Comparison of ENCODE assay signal across 8 mouse cellular contexts in genomic region chr5:118396004-118396725, GRCm38 (mm10).
DNase-seq lines count a peak whose midpoint lies in the region; ATAC-seq and TF ChIP-seq lines count a peak whose summit lies in the region.

No protein-coding gene starts in this region.

- no peak for TF ChIP-seq CTCF in cerebellum, adult 2 months (IDR thresholded peaks at IDR 0.05; ENCODE audit: borderline replicate concordance, insufficient read depth, low read depth, low read length)

- no peak overlapping the region for H3K27ac ChIP-seq in cerebellum, adult 2 months (ENCODE audit: insufficient read depth, low read length)
- H3K27ac ChIP-seq in lung, embryonic 15.5 days, result no peak overlapping the region

- no peak for TF ChIP-seq POLR2A in cerebellum, adult 2 months (IDR thresholded peaks at IDR 0.05; ENCODE audit: borderline replicate concordance, insufficient read depth, low read length)

- DNase-seq in cerebellum, adult 2 months, result peak; percentile 38 to 53
- DNase-seq in lung, postnatal 4 days, result no peak
- DNase-seq in heart, postnatal 4 days, result peak; percentile 42
- DNase-seq in ovary, postnatal 36 days (ENCODE audit: low spot score), result no peak
- no peak for DNase-seq in urinary bladder, postnatal 36 days (ENCODE audit: low spot score in 2 of 2)

- ATAC-seq in cerebellum, adult (ENCODE audit: insufficient number of reproducible peaks, low FRiP score, low TSS enrichment), result no peak; the same call in 1 of the 2 replicates
- ATAC-seq in lung, embryonic 15.5 days (ENCODE audit: borderline replicate concordance, extremely low read depth, low FRiP score, low TSS enrichment), result peak; percentile 55; the same call in 1 of the 2 replicates
- ATAC-seq in megakaryocyte progenitor cell, adult 5-6 weeks (replicated peaks; ENCODE audit: poor library complexity), result peak; percentile 74

- H3K4me1 ChIP-seq in cerebellum, adult 2 months (ENCODE audit: control insufficient read depth, insufficient read depth, low read length), result peaks cover 5% of the 10 kb centered on the region; the same call in 1 of the 2 replicates
- peaks cover 9% of the 10 kb centered on the region; the same call in 1 of the 2 replicates for H3K4me1 ChIP-seq in lung, embryonic 15.5 days

- no peaks in the 10 kb centered on the region for H3K36me3 ChIP-seq in lung, embryonic 15.5 days

- 8% methylated on average over 28 of the region's 28 CpGs for WGBS in cerebellum, adult 2 months
- 9% methylated on average over 28 of the region's 28 CpGs for WGBS in lung, embryonic 15.5 days

- H3K9me3 ChIP-seq in lung, embryonic 15.5 days, result no peaks in the 10 kb centered on the region

- no peak overlapping the region for H3K4me3 ChIP-seq in cerebellum, adult 2 months (replicated peaks; ENCODE audit: insufficient read depth, low read depth, low read length)
- peak overlapping the region; percentile 1; the same call in 1 of the 2 replicates for H3K4me3 ChIP-seq in lung, embryonic 15.5 days

- no peaks in the 10 kb centered on the region for H3K27me3 ChIP-seq in cerebellum, adult 2 months (ENCODE audit: control insufficient read depth, insufficient read depth, low read length)
- H3K27me3 ChIP-seq in lung, embryonic 15.5 days, result peaks cover 15% of the 10 kb centered on the region

- no peak overlapping the region for H3K9ac ChIP-seq in lung, embryonic 15.5 days

- peak overlapping the region; percentile 42 for H3K4me2 ChIP-seq in lung, embryonic 15.5 days

Comparison
In these comparisons a context has a peak if more than half of its experiments do, and no peak if none do; other contexts are left out.
1. DNase-seq: peak in cerebellum, adult 2 months (2 of 2) and heart, postnatal 4 days (single experiment); none in lung, postnatal 4 days (0 of 2), ovary, postnatal 36 days (single experiment) and urinary bladder, postnatal 36 days (0 of 2).